Mouse (Mus musculus) liver, postnatal 0 days (tissue): ENCODE results near the gene Nckap1. TPM values are rescaled to one million over a fixed set of nuclear protein-coding genes. Genes with fewer than 3 reads are reported as not detected.

ENCODE experiments used
- ATAC-seq: fragments of 200-750 bp; cut with Nextera tagmentation; 2 replicates; pipeline ENCODE4 v1.8.0; 2017; ENCODE audit warnings: mild to moderate bottlenecking, moderate library complexity
- DNase-seq: peaks from one replicate; pipeline ENCODE4 v3.0.0-alpha.2; 2016
- H3K27ac ChIP-seq: fragments of 300-500 bp; sonication (generic); 2 replicates; pipeline ENCODE4 v1.5.1; 2014; ENCODE audit warnings: antibody characterized with exemption, moderate library complexity, mild to moderate bottlenecking, low read depth
- H3K27me3 ChIP-seq: fragments of 300-500 bp; sonication (generic); 2 replicates; pipeline ENCODE4 v1.6.1; 2014; ENCODE audit warnings: low read length, control low read depth, mixed read lengths; ENCODE audit not compliant: insufficient read depth
- H3K36me3 ChIP-seq: fragments of 300-500 bp; sonication (generic); replicated peaks from 2 replicates; pipeline ENCODE4 v1.6.1; 2014; ENCODE audit warnings: mild to moderate bottlenecking, control low read depth, low read length, moderate library complexity, mixed read lengths; ENCODE audit not compliant: insufficient read depth
- H3K4me1 ChIP-seq: fragments of 300-500 bp; sonication (generic); 2 replicates; pipeline ENCODE4 v1.6.1; 2014; ENCODE audit warnings: antibody characterized with exemption, mild to moderate bottlenecking, control low read depth; ENCODE audit not compliant: insufficient read depth
- H3K4me2 ChIP-seq: fragments of 300-500 bp; sonication (generic); 2 replicates; pipeline ENCODE4 v1.6.1; 2014; ENCODE audit warnings: low read depth, mild to moderate bottlenecking, low read length, moderate library complexity, mixed read lengths
- H3K4me3 ChIP-seq: fragments of 300-500 bp; sonication (generic); 2 replicates; pipeline ENCODE4 v1.5.1; 2014; ENCODE audit warnings: low read depth, low read length
- H3K9ac ChIP-seq: fragments of 300-500 bp; sonication (generic); replicated peaks from 2 replicates; pipeline ENCODE4 v1.6.1; 2014; ENCODE audit warnings: mild to moderate bottlenecking, moderate library complexity
- H3K9me3 ChIP-seq: fragments of 300-500 bp; sonication (generic); 2 replicates; pipeline ENCODE4 v1.6.1; 2016; ENCODE audit warnings: mild to moderate bottlenecking, control low read depth, low read length, mixed read lengths
- CTCF ChIP-seq: sonication (generic); IDR thresholded peaks from 2 replicates; pipeline ENCODE4 v1.5.1; 2016; ENCODE audit warnings: antibody characterized with exemption, low read depth
- EP300 ChIP-seq: IDR thresholded peaks from 2 replicates; pipeline ENCODE4 v1.6.1; 2016; ENCODE audit warnings: antibody characterized with exemption, low read depth, mild to moderate bottlenecking
- WGBS: fragments of 180-500 bp; shearing (Covaris S2); extraction: QIAGEN DNeasy Blood & Tissue Kit; methylation state at CpG from one replicate; pipeline ENCODE4 v1.1.7; 2014; ENCODE audit not compliant: insufficient replicate concordance; 5-methylcytosine and 5-hydroxymethylcytosine counted together
- polyA plus RNA-seq: library from polyadenylated mRNA; unstranded; fragments of >200 nt; fragmentation: Nextera tagmentation; extraction: Ambion mirVana; gene quantifications from 2 replicates; pipeline ENCODE4 v1.2.1, GENCODE M21; 2015

The Nckap1 gene
- polyA plus RNA-seq, 1 experiment from 2014 or later: 11.5 TPM

DNA sequence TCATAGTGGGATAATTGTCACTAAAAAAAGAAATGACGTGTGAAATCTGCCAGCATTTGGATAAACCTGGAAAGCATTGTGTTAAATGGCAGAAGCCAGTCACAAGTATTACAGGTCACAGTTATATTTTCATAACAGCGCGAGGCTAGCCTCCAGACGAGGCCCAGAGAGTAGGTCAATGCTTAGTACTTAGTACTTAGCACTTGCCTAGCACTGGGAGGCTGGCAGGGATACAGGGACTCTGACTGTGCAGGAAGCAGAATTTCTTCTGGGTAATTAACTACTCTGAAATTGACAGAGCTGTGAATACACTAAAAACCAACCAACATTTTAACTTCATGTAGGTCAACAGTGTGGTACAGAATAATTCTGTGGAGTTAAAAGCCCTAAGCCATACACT lies 13.8 kb downstream of the Nckap1 start:
- H3K9ac ChIP-seq: no peak overlapping the region
- no peak overlapping the region for H3K4me3 ChIP-seq
- no peaks in the 10 kb centered on the region for H3K9me3 ChIP-seq
- H3K27ac ChIP-seq: no peak overlapping the region
- ATAC-seq (no peak), DNase-seq (no peak)
- no peaks in the 10 kb centered on the region for H3K4me1 ChIP-seq
- no peaks in the 10 kb centered on the region for H3K27me3 ChIP-seq
- no peaks in the 10 kb centered on the region for H3K36me3 ChIP-seq
- no peak overlapping the region for H3K4me2 ChIP-seq
- WGBS: 85% methylated on average over 4 of the region's 4 CpGs
- no peak for TF ChIP-seq CTCF
- TF ChIP-seq EP300: no peak

DNA sequence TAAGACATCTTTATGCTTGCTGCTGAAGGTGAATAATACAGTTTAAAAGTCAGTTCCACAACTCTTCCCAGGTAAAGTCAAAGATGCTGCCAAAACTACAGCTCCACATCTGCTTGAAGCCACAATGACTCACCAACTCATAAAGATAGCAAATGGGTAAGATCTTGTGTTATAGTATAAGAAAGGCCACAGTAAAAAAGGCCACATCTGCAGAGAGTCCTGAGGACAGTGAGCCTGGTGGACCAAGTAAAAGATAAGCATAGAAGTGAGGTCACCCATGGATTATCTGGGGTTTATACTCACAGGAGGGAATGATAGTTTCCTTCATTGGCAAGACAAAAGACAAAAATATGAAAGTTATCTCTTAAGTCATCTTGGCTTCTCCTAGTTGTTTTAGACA lies 18.9 kb downstream of the Nckap1 start:
- ATAC-seq: no peak
- DNase-seq: no peak
- Histone ChIP-seq H3K4me2 (no peak overlapping the region), H3K27me3 (no peaks in the 10 kb centered on the region), H3K27ac (no peak overlapping the region), H3K9ac (no peak overlapping the region), H3K36me3 (no peaks in the 10 kb centered on the region), H3K4me3 (no peak overlapping the region), H3K9me3 (no peaks in the 10 kb centered on the region), H3K4me1 (no peaks in the 10 kb centered on the region)
- TF ChIP-seq EP300 (no peak), CTCF (no peak)

DNA sequence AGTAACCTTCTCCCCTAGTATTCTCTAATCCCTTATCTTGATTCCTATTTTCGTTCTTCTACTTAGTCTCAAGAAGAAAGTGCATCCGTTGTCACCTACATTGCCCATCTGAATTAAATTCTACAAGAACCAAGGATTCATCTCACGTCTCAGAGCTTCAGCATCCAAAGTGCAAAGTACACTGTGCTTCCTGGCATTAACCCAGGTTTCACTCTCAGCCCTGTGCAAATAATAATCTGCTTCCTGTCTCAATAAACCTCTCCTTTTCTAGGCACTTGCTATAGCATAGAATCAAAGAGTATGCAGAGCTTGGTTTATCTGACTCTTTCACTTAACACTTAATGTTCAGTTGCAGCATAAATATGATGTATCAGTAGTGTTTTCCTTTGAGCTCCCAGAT lies 19.7 kb downstream of the Nckap1 start:
- Histone ChIP-seq H3K4me3 (no peak overlapping the region), H3K9me3 (no peaks in the 10 kb centered on the region), H3K36me3 (no peaks in the 10 kb centered on the region), H3K27ac (no peak overlapping the region), H3K9ac (no peak overlapping the region), H3K27me3 (no peaks in the 10 kb centered on the region), H3K4me1 (no peaks in the 10 kb centered on the region), H3K4me2 (no peak overlapping the region)
- no peak for ATAC-seq
- 65% methylated on average over 3 of the region's 3 CpGs for WGBS
- no peak for TF ChIP-seq EP300
- TF ChIP-seq CTCF: no peak
- DNase-seq: no peak

DNA sequence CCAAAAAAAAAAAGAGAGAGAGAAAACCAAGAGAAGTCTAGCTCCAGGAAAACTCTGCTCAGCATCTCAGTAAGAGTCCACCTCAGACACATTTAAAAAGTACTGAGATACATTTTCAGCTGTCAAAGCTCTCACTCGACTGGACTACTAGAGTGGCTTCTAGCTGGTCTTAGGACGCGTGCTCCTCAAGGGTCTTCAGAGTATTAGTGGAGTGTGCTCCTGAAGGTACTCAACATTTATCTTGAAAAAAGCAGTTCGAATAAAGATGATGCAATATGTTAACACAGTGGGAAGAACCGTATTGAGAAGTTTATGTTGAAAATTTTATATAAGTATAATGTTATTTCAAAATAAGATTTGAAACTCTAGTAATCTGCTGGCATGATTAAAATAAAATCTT lies 20.4 kb downstream of the Nckap1 start:
- Histone ChIP-seq H3K4me2 (no peak overlapping the region), H3K4me1 (no peaks in the 10 kb centered on the region), H3K9ac (no peak overlapping the region), H3K27me3 (no peaks in the 10 kb centered on the region), H3K4me3 (no peak overlapping the region), H3K36me3 (no peaks in the 10 kb centered on the region), H3K27ac (no peak overlapping the region), H3K9me3 (no peaks in the 10 kb centered on the region)
- DNase-seq: no peak
- TF ChIP-seq EP300: no peak
- no peak for TF ChIP-seq CTCF
- 80% methylated on average over 5 of the region's 5 CpGs for whole genome bisulfite sequencing
- no peak for ATAC-seq

DNA sequence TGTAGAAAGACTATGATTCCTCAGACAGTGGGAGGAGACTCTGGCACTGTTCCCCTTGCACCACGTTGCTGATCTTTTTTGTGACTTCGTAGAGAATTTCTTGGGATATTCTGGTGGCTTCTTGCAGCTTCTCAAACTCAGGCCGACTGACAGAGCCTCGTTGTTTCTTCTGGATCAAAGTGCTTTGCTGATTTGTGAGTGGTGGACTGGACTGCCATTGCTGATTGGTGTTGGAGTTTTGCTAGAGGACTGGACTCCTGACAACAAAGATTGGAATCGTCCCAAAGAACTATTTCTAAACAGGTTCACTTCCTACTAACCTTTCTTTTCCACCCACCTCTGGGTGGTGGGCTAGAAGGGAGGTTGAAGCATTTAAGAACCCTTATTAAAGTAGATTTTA lies 21.5 kb downstream of the Nckap1 start:
- Histone ChIP-seq H3K9ac (no peak overlapping the region), H3K4me3 (no peak overlapping the region), H3K4me2 (no peak overlapping the region), H3K9me3 (no peaks in the 10 kb centered on the region), H3K36me3 (no peaks in the 10 kb centered on the region), H3K4me1 (no peaks in the 10 kb centered on the region), H3K27me3 (no peaks in the 10 kb centered on the region), H3K27ac (no peak overlapping the region)
- 75% methylated on average over 5 of the region's 5 CpGs for WGBS
- ATAC-seq (no peak), DNase-seq (no peak)
- TF ChIP-seq CTCF: no peak
- no peak for TF ChIP-seq EP300

DNA sequence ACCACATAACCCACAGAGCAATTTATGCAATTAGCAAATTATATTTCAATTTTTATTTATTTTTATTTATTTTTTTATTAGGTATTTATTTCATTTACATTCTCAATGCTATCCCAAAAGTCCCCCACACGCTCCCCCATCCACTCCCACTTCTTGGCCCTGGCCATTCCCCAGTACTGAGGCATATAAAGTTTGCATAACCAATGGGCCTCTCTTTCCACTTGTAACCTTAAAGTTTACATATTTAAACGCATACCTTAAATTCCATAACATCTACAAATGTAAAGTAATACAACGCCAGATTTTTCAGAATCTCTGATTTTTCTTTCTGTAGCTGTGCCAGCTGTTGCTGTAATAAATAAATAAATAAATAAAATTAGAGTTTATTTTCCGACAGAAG lies 26.7 kb downstream of the Nckap1 start:
- ATAC-seq (no peak), DNase-seq (no peak)
- no peak overlapping the region for H3K4me2 ChIP-seq
- no peaks in the 10 kb centered on the region for H3K4me1 ChIP-seq
- H3K4me3 ChIP-seq: no peak overlapping the region
- H3K36me3 ChIP-seq: peaks cover 9% of the 10 kb centered on the region
- WGBS: 83% methylated on average over 4 of the region's 4 CpGs
- no peak overlapping the region for H3K9ac ChIP-seq
- H3K27ac ChIP-seq: no peak overlapping the region
- H3K27me3 ChIP-seq: no peaks in the 10 kb centered on the region
- no peak for TF ChIP-seq EP300
- no peaks in the 10 kb centered on the region for H3K9me3 ChIP-seq

DNA sequence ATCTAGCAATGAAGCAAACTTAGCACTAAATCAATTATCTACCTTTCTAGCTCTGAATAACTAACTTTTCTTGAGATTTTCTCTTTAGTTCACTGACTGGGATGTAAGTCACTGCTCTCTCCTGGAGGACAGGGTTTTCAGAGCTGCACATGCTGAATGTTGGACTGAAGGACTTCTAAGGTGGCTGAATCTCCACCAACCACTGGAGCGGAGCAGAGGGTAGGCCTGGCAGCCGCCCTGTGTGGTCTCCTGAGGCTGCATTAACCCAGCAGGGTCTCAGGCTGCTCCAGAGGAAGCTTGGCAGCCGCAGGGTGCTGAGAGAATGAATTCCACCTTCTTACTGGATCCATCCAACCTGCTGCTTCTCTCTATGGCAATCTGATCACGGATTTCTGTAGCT lies 31.5 kb downstream of the Nckap1 start:
- Histone ChIP-seq H3K9me3 (no peaks in the 10 kb centered on the region), H3K4me3 (no peak overlapping the region), H3K4me2 (no peak overlapping the region), H3K27ac (no peak overlapping the region), H3K36me3 (peaks cover 21% of the 10 kb centered on the region), H3K9ac (no peak overlapping the region), H3K27me3 (no peaks in the 10 kb centered on the region), H3K4me1 (no peaks in the 10 kb centered on the region)
- WGBS: 84% methylated on average over 4 of the region's 4 CpGs
- DNase-seq (no peak), ATAC-seq (no peak)
- TF ChIP-seq CTCF (no peak), EP300 (no peak)
